Mouse (Mus musculus) CH12.LX (cell line): Measurements from ENCODE around the gene Rps25. TPM values are rescaled to one million over a fixed set of nuclear protein-coding genes. Genes with fewer than 3 reads are reported as not detected.
A peak's percentile ranks its signal among the peaks of the same experiment; 100 is the strongest.

ENCODE experiments used
- DNase-seq: peaks from one replicate; pipeline ENCODE4 v3.0.0-alpha.2; 2013; ENCODE audit errors: extremely low read depth
- H3K27ac ChIP-seq: 2 replicates; pipeline ENCODE4 v1.5.1; 2012; ENCODE audit warnings: low read depth, mild to moderate bottlenecking, control low read depth, moderate library complexity; ENCODE audit not compliant: insufficient read depth
- H3K27me3 ChIP-seq: replicated peaks from 2 replicates; pipeline ENCODE3; 2012; ENCODE audit warnings: inconsistent platforms
- H3K36me3 ChIP-seq, 2 experiments: replicated peaks in 1 of 2; 2 replicates each; pipeline versions ENCODE3 to v1.6.1; 2012; ENCODE audit warnings: inconsistent platforms in 1 of 2, low read length in 1 of 2, mild to moderate bottlenecking in 1 of 2, mixed read lengths in 1 of 2, moderate library complexity in 1 of 2; ENCODE audit not compliant: control insufficient read depth in 1 of 2, insufficient read depth in 1 of 2
- H3K4me1 ChIP-seq, 2 experiments: 2 replicates each; pipeline ENCODE4 v1.6.1; 2012; ENCODE audit warnings: inconsistent platforms in 1 of 2, moderate library complexity in 1 of 2; ENCODE audit not compliant: insufficient read depth in 2 of 2, control insufficient read depth in 1 of 2
- H3K4me2 ChIP-seq: 2 replicates; pipeline ENCODE4 v1.6.1; 2012; ENCODE audit warnings: low read depth, mild to moderate bottlenecking, control low read depth; ENCODE audit not compliant: poor library complexity, insufficient read depth, severe bottlenecking
- H3K4me3 ChIP-seq, 3 experiments: fragments of 150-350 bp in 1 of 3; sonication (generic) in 1 of 3; replicated peaks in 1 of 3; 2 replicates each; pipeline versions ENCODE3 to v1.5.1; 2011 to 2012; ENCODE audit warnings: low read depth in 2 of 3, low read length in 2 of 3, mild to moderate bottlenecking in 2 of 3, moderate library complexity in 2 of 3, control low read depth in 1 of 3, improper control_type of control experiment in 1 of 3, inconsistent platforms in 1 of 3, mixed read lengths in 1 of 3; ENCODE audit not compliant: poor library complexity in 1 of 3
- H3K79me2 ChIP-seq: replicated peaks from 2 replicates; pipeline ENCODE4 v1.6.1; 2012; ENCODE audit warnings: mild to moderate bottlenecking, moderate library complexity; ENCODE audit not compliant: control insufficient read depth, poor library complexity, insufficient read depth, severe bottlenecking; ENCODE audit errors: extremely low read depth
- H3K9ac ChIP-seq: 2 replicates; pipeline ENCODE4 v1.6.1; 2012; ENCODE audit warnings: low read depth, mild to moderate bottlenecking, control low read depth, moderate library complexity; ENCODE audit not compliant: insufficient read depth
- H3K9me3 ChIP-seq: replicated peaks from 2 replicates; pipeline ENCODE3; 2012; ENCODE audit warnings: low read length, inconsistent platforms, mixed read lengths
- BHLHE40 ChIP-seq: IDR thresholded peaks from 2 replicates; pipeline ENCODE4 v1.6.1; 2011; ENCODE audit warnings: mild to moderate bottlenecking, low read depth, low read length, improper control_type of control experiment
- CHD1 ChIP-seq: IDR thresholded peaks from 2 replicates; pipeline ENCODE4 v1.6.1; 2012; ENCODE audit warnings: low read depth, low read length, improper control_type of control experiment, inconsistent platforms
- CHD2 ChIP-seq: IDR thresholded peaks from 2 replicates; pipeline ENCODE4 v1.6.1; 2011; ENCODE audit warnings: low read length, improper control_type of control experiment
- CTCF ChIP-seq, 2 experiments: IDR thresholded peaks in 1 of 2; conservative IDR thresholded peaks in 1 of 2; 2 replicates each; pipeline ENCODE4 v1.5.1; 2011 to 2012; ENCODE audit warnings: low read depth in 2 of 2, low read length in 2 of 2, improper control_type of control experiment in 1 of 2, inconsistent platforms in 1 of 2, mild to moderate bottlenecking in 1 of 2, moderate library complexity in 1 of 2
- E2F4 ChIP-seq: IDR thresholded peaks from 2 replicates; pipeline ENCODE4 v1.6.1; 2011; ENCODE audit warnings: low read depth, low read length, improper control_type of control experiment; ENCODE audit not compliant: insufficient replicate concordance
- ELF1 ChIP-seq: IDR thresholded peaks from 2 replicates; pipeline ENCODE4 v1.6.1; 2014; ENCODE audit warnings: low read depth, mild to moderate bottlenecking, inconsistent platforms, low read length, improper control_type of control experiment
- ETS1 ChIP-seq: conservative IDR thresholded peaks from 2 replicates; pipeline ENCODE4 v1.6.1; 2012; ENCODE audit warnings: low read depth, mild to moderate bottlenecking, inconsistent platforms, low read length, improper control_type of control experiment, moderate library complexity
- GABPA ChIP-seq: IDR thresholded peaks from 2 replicates; pipeline ENCODE4 v1.6.1; 2012; ENCODE audit warnings: low read depth, low read length, improper control_type of control experiment, inconsistent platforms; ENCODE audit not compliant: insufficient replicate concordance
- IRF4 ChIP-seq: IDR thresholded peaks from 2 replicates; pipeline ENCODE4 v1.6.1; 2014; ENCODE audit warnings: low read depth, mild to moderate bottlenecking, inconsistent platforms, low read length, improper control_type of control experiment
- JUN ChIP-seq: IDR thresholded peaks from 2 replicates; pipeline ENCODE4 v1.6.1; 2011; ENCODE audit warnings: low read depth, mild to moderate bottlenecking, low read length, improper control_type of control experiment, moderate library complexity; ENCODE audit not compliant: insufficient read depth
- JUND ChIP-seq: conservative IDR thresholded peaks from 2 replicates; pipeline ENCODE4 v1.6.1; 2011; ENCODE audit warnings: low read depth, low read length, improper control_type of control experiment
- KAT2A ChIP-seq: IDR thresholded peaks from 2 replicates; pipeline ENCODE4 v1.6.1; 2012; ENCODE audit warnings: low read length, improper control_type of control experiment, inconsistent platforms; ENCODE audit not compliant: insufficient replicate concordance
- MAX ChIP-seq: IDR thresholded peaks from 2 replicates; pipeline ENCODE4 v1.6.1; 2011; ENCODE audit warnings: low read length, improper control_type of control experiment
- MEF2A ChIP-seq: IDR thresholded peaks from 2 replicates; pipeline ENCODE4 v1.6.1; 2014; ENCODE audit warnings: low read depth, mild to moderate bottlenecking, inconsistent platforms, low read length, improper control_type of control experiment, borderline replicate concordance
- MYC ChIP-seq: IDR thresholded peaks from 2 replicates; pipeline ENCODE4 v1.6.1; 2011; ENCODE audit warnings: low read depth, mild to moderate bottlenecking, improper control_type of control experiment, low read length
- NRF1 ChIP-seq: IDR thresholded peaks from 2 replicates; pipeline ENCODE4 v1.6.1; 2014; ENCODE audit warnings: low read depth, mild to moderate bottlenecking, inconsistent platforms, low read length, improper control_type of control experiment, moderate library complexity
- PAX5 ChIP-seq: IDR thresholded peaks from 2 replicates; pipeline ENCODE4 v1.6.1; 2012; ENCODE audit warnings: low read length, inconsistent platforms, mixed read lengths
- POLR2A ChIP-seq: IDR thresholded peaks from 2 replicates; pipeline ENCODE4 v1.6.1; 2011; ENCODE audit warnings: low read depth, mild to moderate bottlenecking, improper control_type of control experiment, low read length
- POLR2AphosphoS2 ChIP-seq: IDR thresholded peaks from 2 replicates; pipeline ENCODE4 v1.6.1; 2011; ENCODE audit warnings: low read depth, low read length, improper control_type of control experiment
- RAD21 ChIP-seq: IDR thresholded peaks from 2 replicates; pipeline ENCODE4 v1.6.1; 2011; ENCODE audit warnings: low read depth, mild to moderate bottlenecking, low read length, improper control_type of control experiment, moderate library complexity
- RCOR1 ChIP-seq: conservative IDR thresholded peaks from 2 replicates; pipeline ENCODE4 v1.6.1; 2012; ENCODE audit warnings: low read depth, mild to moderate bottlenecking, inconsistent platforms, low read length, improper control_type of control experiment
- SMC3 ChIP-seq: IDR thresholded peaks from 2 replicates; pipeline ENCODE4 v1.6.1; 2011; ENCODE audit warnings: low read depth, low read length, improper control_type of control experiment
- TCF12 ChIP-seq: IDR thresholded peaks from 2 replicates; pipeline ENCODE4 v1.6.1; 2014; ENCODE audit warnings: low read depth, mild to moderate bottlenecking, inconsistent platforms, low read length, improper control_type of control experiment
- UBTF ChIP-seq: IDR thresholded peaks from 2 replicates; pipeline ENCODE4 v1.6.1; 2012; ENCODE audit warnings: low read depth, mild to moderate bottlenecking, inconsistent platforms, low read length, improper control_type of control experiment, moderate library complexity
- USF1 ChIP-seq: IDR thresholded peaks from 2 replicates; pipeline ENCODE4 v1.6.1; 2014; ENCODE audit warnings: low read depth, mild to moderate bottlenecking, inconsistent platforms, low read length, improper control_type of control experiment
- USF2 ChIP-seq: conservative IDR thresholded peaks from 2 replicates; pipeline ENCODE4 v1.6.1; 2011; ENCODE audit warnings: low read depth, low read length, improper control_type of control experiment
- ZC3H11A ChIP-seq: IDR thresholded peaks from 2 replicates; pipeline ENCODE4 v1.6.1; 2012; ENCODE audit warnings: low read depth, mild to moderate bottlenecking, inconsistent platforms, low read length, improper control_type of control experiment
- ZMIZ1 ChIP-seq: IDR thresholded peaks from 2 replicates; pipeline ENCODE4 v1.6.1; 2012; ENCODE audit warnings: low read depth, mild to moderate bottlenecking, inconsistent platforms, low read length, improper control_type of control experiment
- ZNF384 ChIP-seq: IDR thresholded peaks from 2 replicates; pipeline ENCODE4 v1.6.1; 2012; ENCODE audit warnings: low read depth, low read length, improper control_type of control experiment, inconsistent platforms
- dilution Hi-C: fragments of 300-500 bp; cut with MboI; formaldehyde crosslinking; loops from 2 replicates; pipeline ENCODE4 v1.14.3; 2020; ENCODE audit warnings: low sequenced_read_pairs; ENCODE audit not compliant: extremely low pct_unique_long_range_greater_than_20kb, extremely low pct_ligation_motif_present
- in situ Hi-C: fragments of 300-500 bp; cut with MboI; formaldehyde crosslinking; loops from 3 replicates; pipeline ENCODE4 v1.14.3; 2019; ENCODE audit warnings: low sequenced_read_pairs, low pct_ligation_motif_present, low pct_unique_long_range_greater_than_20kb, mixed read lengths
- polyA plus RNA-seq: library from polyadenylated mRNA; unstranded; fragments of >175 nt; gene quantifications from 2 replicates; pipeline ENCODE4 v1.2.1, GENCODE M21; 2012; ENCODE audit warnings: low read depth; ENCODE audit not compliant: insufficient read length
- total RNA-seq, 2 experiments: library from RNA; depleted of rRNA; stranded (reverse); fragments of 300-350 nt in 1 of 2; fragments of >200 nt in 1 of 2; gene quantifications; 2 replicates each; pipeline ENCODE4 v1.2.3; 2012 to 2014

Rps25 gene
- total and polyA plus RNA-seq, 3 experiments, result 2,535 to 3,378 (median 3,250) TPM

- Histone ChIP-seq H3K9me3 (no peaks in the 10 kb centered on the region), H3K27me3 (no peaks in the 10 kb centered on the region), H3K27ac (no peak overlapping the region), H3K9ac (no peak overlapping the region), H3K79me2 (peaks cover 9% of the 10 kb centered on the region), H3K36me3 (peaks cover 65 to 74% of the 10 kb centered on the region in 2 experiments), H3K4me2 (no peak overlapping the region), H3K4me3 (no peak overlapping the region), H3K4me1 (peaks cover 0 to 13% of the 10 kb centered on the region in 2 experiments; a peak in 2 of 4 replicates)
- peak in 1 of 2 experiments; percentile 77; a peak in 2 of 4 replicates for TF ChIP-seq CTCF (conservative IDR thresholded peaks at IDR 0.05 in 1 of 2, IDR thresholded peaks at IDR 0.05 in 1 of 2; ENCODE audit: low read depth in 2 of 2, low read length in 2 of 2)
- peak; percentile 65 for TF ChIP-seq SMC3
- TF ChIP-seq RAD21, result peak; percentile 75
- TF ChIP-seq RCOR1, result no peak
- no peak for TF ChIP-seq BHLHE40
- 0 out of 2 replicates have a peak, but pooled peaks have one; percentile 7 for TF ChIP-seq JUND
- no peak for TF ChIP-seq CHD2
- TF ChIP-seq TCF12, result 0 out of 2 replicates have a peak, but pooled peaks have one; percentile 7
- no peak for TF ChIP-seq PAX5
- TF ChIP-seq ZNF384, result no peak
- peak; percentile 21; the same call in 1 of the 2 replicates for TF ChIP-seq ZC3H11A
- TF ChIP-seq POLR2A, result no peak
- no peak for TF ChIP-seq MAX
- no peak for TF ChIP-seq GABPA
- TF ChIP-seq MEF2A, result no peak
- peak; percentile 52 for DNase-seq
- in situ Hi-C loops (no loop called here), dilution Hi-C loops (no loop called here)
These were observed 49.7 kb upstream of the Rps25 start for GRCm38 (mm10) chr9:44357207-44357606.

- Histone ChIP-seq H3K79me2 (peaks cover 9% of the 10 kb centered on the region), H3K27me3 (no peaks in the 10 kb centered on the region), H3K9ac (peak within 1 kb of the TSS; percentile 71), H3K36me3 (peaks cover 24 to 32% of the 10 kb centered on the region in 2 experiments), H3K4me2 (peak within 1 kb of the TSS; percentile 52), H3K4me3 (peak within 1 kb of the TSS; percentile 73 to 98 (median 89)), H3K27ac (peak within 1 kb of the TSS; percentile 24; the same call in 1 of the 2 replicates), H3K4me1 (peaks cover 0 to 13% of the 10 kb centered on the region in 2 experiments; a peak in 2 of 4 replicates), H3K9me3 (peaks cover 2% of the 10 kb centered on the region)
- dilution Hi-C loops (no loop called here), in situ Hi-C loops (no loop called here)
- DNase-seq, result peak; percentile 98
- TF ChIP-seq USF1, result peak; percentile 99
- TF ChIP-seq SMC3, result no peak
- TF ChIP-seq E2F4, result peak; percentile 43; the same call in 1 of the 2 replicates
- peak; percentile 99 for TF ChIP-seq USF2
- peak; percentile 89 for TF ChIP-seq ELF1
- no peak for TF ChIP-seq ZMIZ1
- TF ChIP-seq ETS1, result 0 out of 2 replicates have a peak, but pooled peaks have one; percentile 39
- no peak for TF ChIP-seq UBTF
- peak; percentile 80; the same call in 1 of the 2 replicates for TF ChIP-seq KAT2A
- peak; percentile 98 for TF ChIP-seq BHLHE40
- TF ChIP-seq NRF1, result peak; percentile 95
- TF ChIP-seq CHD1, result no peak
- TF ChIP-seq MYC, result peak; percentile 79
- no peak for TF ChIP-seq PAX5
- peak; percentile 65; the same call in 1 of the 2 replicates for TF ChIP-seq POLR2AphosphoS2
- TF ChIP-seq MAX, result peak; percentile 98
- peak; percentile 74 for TF ChIP-seq IRF4
- no peak for TF ChIP-seq JUND
- TF ChIP-seq JUN, result no peak
- peak; percentile 91 for TF ChIP-seq TCF12
- peak; percentile 68 for TF ChIP-seq MEF2A
- no peak for TF ChIP-seq ZNF384
- peak in 1 of 2 experiments; percentile 38; a peak in 1 of 4 replicates for TF ChIP-seq CTCF (conservative IDR thresholded peaks at IDR 0.05 in 1 of 2, IDR thresholded peaks at IDR 0.05 in 1 of 2; ENCODE audit: low read depth in 2 of 2, low read length in 2 of 2)
These were observed 45.6 kb upstream of the Rps25 start, which contains the start of gene Vps11 for GRCm38 (mm10) chr9:44361190-44361917. TSS of gene Vps11 (minus strand) at chr9:44361670.
